Mouse (Mus musculus) liver, adult 2 months (tissue): ENCODE data around the gene Prrc2a. TPM values are rescaled to one million over a fixed set of nuclear protein-coding genes. Genes with fewer than 3 reads are reported as not detected.

ENCODE experiments used
- DNase-seq: peaks from one replicate; pipeline ENCODE4 v3.0.0-alpha.2; 2011; ENCODE audit warnings: low read depth, low spot score; ENCODE audit errors: extremely low read depth
- H3K27ac ChIP-seq: fragments of 200-500 bp; replicated peaks from 2 replicates; pipeline ENCODE4 v1.5.1; 2012; ENCODE audit warnings: low read depth, mild to moderate bottlenecking, control low read depth, inconsistent platforms, low read length; ENCODE audit not compliant: insufficient read depth
- H3K27me3 ChIP-seq: fragments of 200-500 bp; 2 replicates; pipeline ENCODE4 v1.6.1; 2012; ENCODE audit warnings: mild to moderate bottlenecking, moderate library complexity, low read length, inconsistent platforms; ENCODE audit not compliant: control insufficient read depth, insufficient read depth
- H3K36me3 ChIP-seq: fragments of 200-500 bp; 2 replicates; pipeline ENCODE4 v1.6.1; 2012; ENCODE audit warnings: low read length, inconsistent platforms; ENCODE audit not compliant: control insufficient read depth, insufficient read depth
- H3K4me1 ChIP-seq: fragments of 200-500 bp; 2 replicates; pipeline ENCODE4 v1.6.1; 2011; ENCODE audit warnings: low read length; ENCODE audit not compliant: control insufficient read depth, insufficient read depth
- H3K4me3 ChIP-seq: fragments of 200-500 bp; 2 replicates; pipeline ENCODE4 v1.5.1; 2011; ENCODE audit warnings: low read depth, mild to moderate bottlenecking, control low read depth, low read length, moderate library complexity; ENCODE audit not compliant: insufficient read depth
- H3K79me2 ChIP-seq: fragments of 200-500 bp; 2 replicates; pipeline ENCODE4 v1.6.1; 2012; ENCODE audit warnings: inconsistent platforms, mild to moderate bottlenecking, low read length, moderate library complexity; ENCODE audit not compliant: control insufficient read depth, insufficient read depth
- H3K9ac ChIP-seq: fragments of 200-500 bp; 2 replicates; pipeline ENCODE4 v1.6.1; 2012; ENCODE audit warnings: low read depth, mild to moderate bottlenecking, control low read depth, inconsistent platforms, low read length
- CTCF ChIP-seq: fragments of 200-500 bp; IDR thresholded peaks from 2 replicates; pipeline ENCODE4 v1.5.1; 2011; ENCODE audit warnings: low read depth, low read length, control low read depth
- POLR2A ChIP-seq: fragments of 200-500 bp; IDR thresholded peaks from 2 replicates; pipeline ENCODE4 v1.6.1; 2011; ENCODE audit warnings: low read length, control low read depth; ENCODE audit not compliant: insufficient read depth; ENCODE audit errors: extremely low read depth
- WGBS: fragments of 180-500 bp; shearing (Covaris S2); methylation state at CpG from one replicate; pipeline ENCODE4 v1.1.7; 2018; 5-methylcytosine and 5-hydroxymethylcytosine counted together
- polyA plus RNA-seq: library from polyadenylated mRNA; depleted of rRNA; stranded (reverse); fragments of >200 nt; gene quantifications from 2 replicates; pipeline ENCODE4 v1.2.3, GENCODE M21; 2012
- total RNA-seq: library from RNA; depleted of rRNA; stranded (reverse); fragments of >200 nt; gene quantifications from 2 replicates; pipeline ENCODE4 v1.2.3, GENCODE M21; 2014

Prrc2a gene
- total and polyA plus RNA-seq, 2 experiments = 12.4 to 144 TPM

- H3K36me3 ChIP-seq = peaks cover 10% of the 10 kb centered on the region; the same call in 1 of the 2 replicates
- no peaks in the 10 kb centered on the region for H3K27me3 ChIP-seq
- no peak overlapping the region for H3K9ac ChIP-seq
- H3K4me1 ChIP-seq = peaks cover 15% of the 10 kb centered on the region
- H3K4me3 ChIP-seq = no peak overlapping the region
- DNase-seq = no peak
- H3K79me2 ChIP-seq = peaks cover 19% of the 10 kb centered on the region; the same call in 1 of the 2 replicates
- WGBS = 96% methylated on average over 7 of the region's 7 CpGs
- no peak for TF ChIP-seq POLR2A
- no peak for TF ChIP-seq CTCF
- H3K27ac ChIP-seq = no peak overlapping the region
These were observed 31.2 kb downstream of the Prrc2a start for GRCm38 (mm10) chr17:35133517-35133916.

DNA sequence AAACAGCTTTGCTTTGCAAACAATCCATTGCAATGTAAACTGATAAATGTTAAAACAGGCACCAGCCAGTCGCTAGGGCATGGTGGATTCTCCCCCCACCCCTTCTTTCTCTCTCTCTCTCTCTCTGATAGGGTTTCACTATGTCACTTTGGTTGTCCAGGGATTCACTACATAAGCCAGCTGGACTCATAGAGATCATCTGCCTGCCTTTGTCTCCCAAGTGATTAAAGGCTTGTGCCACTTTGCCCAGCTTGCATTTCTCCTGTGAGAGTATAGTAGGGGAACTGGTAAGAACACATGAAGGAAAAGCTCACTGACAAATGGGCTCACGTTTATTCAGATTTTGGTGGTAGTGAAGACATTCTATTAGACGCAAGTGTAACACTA is 32.5 kb downstream of the Prrc2a start:
- peaks cover 21% of the 10 kb centered on the region; the same call in 1 of the 2 replicates for H3K79me2 ChIP-seq
- DNase-seq = no peak
- H3K4me3 ChIP-seq = no peak overlapping the region
- peaks cover 20% of the 10 kb centered on the region for H3K4me1 ChIP-seq
- peak overlapping the region; percentile 15; the same call in 1 of the 2 replicates for H3K9ac ChIP-seq
- H3K36me3 ChIP-seq = peaks cover 7% of the 10 kb centered on the region; the same call in 1 of the 2 replicates
- H3K27ac ChIP-seq = peak overlapping the region; percentile 57
- 31% methylated on average over 3 of the region's 3 CpGs for WGBS
- TF ChIP-seq POLR2A (no peak), CTCF (no peak)
- H3K27me3 ChIP-seq = no peaks in the 10 kb centered on the region

GRCm38 (mm10) chr17:35131500-35132173 is 33.1 kb downstream of the Prrc2a start, which contains the start of gene Apom:
Apom (minus strand) TSS chr17:35132050.
- Histone ChIP-seq H3K9ac (peak within 1 kb of the TSS; percentile 80), H3K27me3 (no peaks in the 10 kb centered on the region), H3K36me3 (peaks cover 7% of the 10 kb centered on the region; the same call in 1 of the 2 replicates), H3K4me1 (peaks cover 20% of the 10 kb centered on the region), H3K79me2 (peaks cover 23% of the 10 kb centered on the region; the same call in 1 of the 2 replicates), H3K4me3 (peak within 1 kb of the TSS; percentile 69), H3K27ac (peak within 1 kb of the TSS; percentile 85)
- peak; percentile 70 for DNase-seq
- no peak for TF ChIP-seq CTCF
- peak; percentile 46; the same call in 1 of the 2 replicates for TF ChIP-seq POLR2A
- 25% methylated on average over 15 of the region's 15 CpGs for WGBS

- peak overlapping the region; percentile 85 for H3K27ac ChIP-seq
- TF ChIP-seq POLR2A (no peak), CTCF (no peak)
- H3K36me3 ChIP-seq = peaks cover 7% of the 10 kb centered on the region; the same call in 1 of the 2 replicates
- peak overlapping the region; percentile 80 for H3K9ac ChIP-seq
- H3K79me2 ChIP-seq = peaks cover 19% of the 10 kb centered on the region; the same call in 1 of the 2 replicates
- 23% methylated on average over 8 of the region's 8 CpGs for WGBS
- H3K27me3 ChIP-seq = no peaks in the 10 kb centered on the region
- peak overlapping the region; percentile 69 for H3K4me3 ChIP-seq
- no peak for DNase-seq
- peaks cover 19% of the 10 kb centered on the region for H3K4me1 ChIP-seq
These were observed 33.7 kb downstream of the Prrc2a start for GRCm38 (mm10) chr17:35131038-35131437.

DNA sequence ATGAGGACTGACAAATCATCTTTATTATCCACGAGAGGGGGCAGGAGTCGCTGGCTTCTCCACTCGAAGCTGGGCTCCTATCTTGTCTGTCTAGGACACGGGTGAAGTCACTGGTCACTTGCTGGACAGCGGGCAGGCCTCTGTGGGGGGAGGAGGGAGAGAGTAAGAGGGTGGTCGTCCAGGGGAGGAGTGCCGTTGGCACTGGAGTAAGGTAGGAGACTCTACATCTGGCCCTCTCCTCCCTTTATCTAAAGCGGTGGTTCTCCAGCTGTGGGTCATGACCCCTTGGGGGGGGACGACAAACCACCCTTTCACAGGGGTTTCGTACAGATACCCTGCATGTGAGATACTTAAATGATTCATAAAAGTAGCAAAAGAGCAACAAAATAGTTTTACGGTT is 35.7 kb downstream of the Prrc2a start:
- Histone ChIP-seq H3K27ac (no peak overlapping the region), H3K9ac (no peak overlapping the region), H3K36me3 (peaks cover 7% of the 10 kb centered on the region; the same call in 1 of the 2 replicates), H3K79me2 (peaks cover 15% of the 10 kb centered on the region; the same call in 1 of the 2 replicates), H3K4me3 (no peak overlapping the region), H3K27me3 (no peaks in the 10 kb centered on the region), H3K4me1 (peaks cover 25% of the 10 kb centered on the region)
- 63% methylated on average over 11 of the region's 11 CpGs for whole genome bisulfite sequencing
- TF ChIP-seq CTCF = no peak
- TF ChIP-seq POLR2A = no peak
- DNase-seq = no peak
